9 mouse cellular contexts compared by ENCODE assay signal in genomic region chr7:142084820-142085219, GRCm38 (mm10). TPM values are rescaled to one million over a fixed set of nuclear protein-coding genes. Genes with fewer than 3 reads are reported as not detected.
DNase-seq lines count a peak whose midpoint lies in the region; ATAC-seq and TF ChIP-seq lines count a peak whose summit lies in the region.
"Had no signal": no experiment of that assay in that cellular context is flagged by ENCODE, and none has a peak within 500 bp of the region (broad histone marks: within the 10 kb centered on the region; RNA-seq: fewer than 3 reads in every experiment).

No protein-coding gene starts in this region.

- no peaks in the 10 kb centered on the region for H3K27me3 ChIP-seq in hindbrain, embryonic 16.5 days (replicated peaks; ENCODE audit: control insufficient read depth, insufficient read depth, low read length)
- peaks cover 31% of the 10 kb centered on the region for H3K27me3 ChIP-seq in hindbrain, embryonic 11.5 days (ENCODE audit: control insufficient read depth, insufficient read depth, low read length)
- no peaks in the 10 kb centered on the region for H3K27me3 ChIP-seq in MEL (ENCODE audit: control insufficient read depth in 1 of 2, insufficient read depth in 2 of 2, low read length in 2 of 2)
- peaks cover 95% of the 10 kb centered on the region for H3K27me3 ChIP-seq in heart, embryonic 10.5 days (ENCODE audit: insufficient read depth, poor library complexity, severe bottlenecking)
- H3K27me3 ChIP-seq in liver, embryonic 13.5 days = peaks cover 72% of the 10 kb centered on the region
- peaks cover 4% of the 10 kb centered on the region; the same call in 1 of the 2 replicates for H3K27me3 ChIP-seq in stomach, postnatal 0 days (ENCODE audit: control insufficient read depth, insufficient read depth, low read length)

- H3K4me1 ChIP-seq in hindbrain, embryonic 16.5 days (ENCODE audit: control insufficient read depth, insufficient read depth, low read depth, low read length) = peaks cover 33% of the 10 kb centered on the region
- H3K4me1 ChIP-seq in hindbrain, embryonic 11.5 days (replicated peaks; ENCODE audit: control insufficient read depth, insufficient read depth, low read length) = peaks cover 17% of the 10 kb centered on the region
- H3K4me1 ChIP-seq in MEL (ENCODE audit: control insufficient read depth in 1 of 2, insufficient read depth in 2 of 2, low read length in 2 of 2) = peaks cover 27 to 41% of the 10 kb centered on the region in 2 experiments
- peaks cover 40% of the 10 kb centered on the region for H3K4me1 ChIP-seq in heart, embryonic 10.5 days
- peaks cover 78% of the 10 kb centered on the region for H3K4me1 ChIP-seq in liver, embryonic 13.5 days (replicated peaks)
- H3K4me1 ChIP-seq in stomach, postnatal 0 days (replicated peaks; ENCODE audit: control insufficient read depth, insufficient read depth) = peaks cover 3% of the 10 kb centered on the region; the same call in 1 of the 2 replicates

- DNase-seq in hindbrain, embryonic 11.5 days (ENCODE audit: low spot score) = no peak
- no peak for DNase-seq in MEL (ENCODE audit: low read depth, low spot score)
- DNase-seq in cerebellum, adult 8-10 months = peak; percentile 87
- DNase-seq in heart, embryonic 10.5 days (ENCODE audit: low spot score) = no peak
- DNase-seq in liver, embryonic 13.5 days = no peak
- peak; percentile 58 for DNase-seq in stomach, postnatal 0 days (ENCODE audit: low spot score)
- no peak for DNase-seq in thymus, postnatal 14 days

- WGBS in hindbrain, embryonic 16.5 days = 21% methylated on average over 3 of the region's 3 CpGs
- 61% methylated on average over 3 of the region's 3 CpGs for WGBS in hindbrain, embryonic 11.5 days
- 48% methylated on average over 3 of the region's 3 CpGs for WGBS in heart, embryonic 10.5 days
- WGBS in liver, embryonic 13.5 days (ENCODE audit: insufficient replicate concordance) = 57% methylated on average over 3 of the region's 3 CpGs
- 31% methylated on average over 3 of the region's 3 CpGs for WGBS in stomach, postnatal 0 days

- H3K9ac ChIP-seq in hindbrain, embryonic 16.5 days (ENCODE audit: low read depth, low read length) = no peak overlapping the region
- no peak overlapping the region for H3K9ac ChIP-seq in hindbrain, embryonic 11.5 days (ENCODE audit: low read depth, low read length)
- H3K9ac ChIP-seq in MEL (ENCODE audit: control insufficient read depth, low read depth, low read length, poor library complexity, severe bottlenecking) = no peak overlapping the region
- H3K9ac ChIP-seq in liver, embryonic 13.5 days = peak overlapping the region; percentile 75
- no peak overlapping the region for H3K9ac ChIP-seq in stomach, postnatal 0 days (ENCODE audit: low read length)
- H3K9ac ChIP-seq: midbrain, embryonic 12.5 days had no signal

- TF ChIP-seq RAD21 in MEL (IDR thresholded peaks at IDR 0.05; ENCODE audit: low read depth, low read length) = no peak

- no peak for TF ChIP-seq POLR2A in MEL (IDR thresholded peaks at IDR 0.05; ENCODE audit: control insufficient read depth in 1 of 2, insufficient read depth in 1 of 2, low read depth in 1 of 2, low read length in 2 of 2, poor library complexity in 1 of 2)

- H3K27ac ChIP-seq in hindbrain, embryonic 16.5 days (ENCODE audit: low read depth, low read length) = peak overlapping the region; percentile 13; the same call in 1 of the 2 replicates
- no peak overlapping the region for H3K27ac ChIP-seq in hindbrain, embryonic 11.5 days (ENCODE audit: low read depth, low read length)
- H3K27ac ChIP-seq in MEL (ENCODE audit: control insufficient read depth, low read depth, low read length) = no peak overlapping the region
- peak overlapping the region; percentile 29; the same call in 1 of the 2 replicates for H3K27ac ChIP-seq in heart, embryonic 10.5 days
- H3K27ac ChIP-seq in liver, embryonic 13.5 days = peak overlapping the region; percentile 98
- peak overlapping the region; percentile 49; the same call in 1 of the 2 replicates for H3K27ac ChIP-seq in stomach, postnatal 0 days (replicated peaks)
- H3K27ac ChIP-seq: midbrain, embryonic 12.5 days had no signal

- TF ChIP-seq EP300 in MEL (IDR thresholded peaks at IDR 0.05; ENCODE audit: low read depth in 1 of 2, low read length in 2 of 2) = no peak
- no peak for TF ChIP-seq EP300 in stomach, postnatal 0 days (optimal IDR thresholded peaks at IDR 0.05)

- no peaks in the 10 kb centered on the region for H3K79me2 ChIP-seq in MEL (ENCODE audit: control insufficient read depth, insufficient read depth, low read length, poor library complexity)

- H3K4me3 ChIP-seq in hindbrain, embryonic 16.5 days (ENCODE audit: low read length) = no peak overlapping the region
- H3K4me3 ChIP-seq in hindbrain, embryonic 11.5 days (ENCODE audit: low read depth, low read length) = no peak overlapping the region
- no peak overlapping the region for H3K4me3 ChIP-seq in MEL (ENCODE audit: control insufficient read depth in 1 of 2, insufficient read depth in 1 of 2, low read depth in 2 of 2, low read length in 2 of 2)
- H3K4me3 ChIP-seq in heart, embryonic 10.5 days = no peak overlapping the region
- H3K4me3 ChIP-seq in liver, embryonic 13.5 days (replicated peaks) = no peak overlapping the region
- H3K4me3 ChIP-seq in stomach, postnatal 0 days (ENCODE audit: low read depth, low read length) = no peak overlapping the region
- H3K4me3 ChIP-seq: midbrain, embryonic 12.5 days had no signal

- no peaks in the 10 kb centered on the region for H3K9me3 ChIP-seq in hindbrain, embryonic 16.5 days (ENCODE audit: control insufficient read depth, low read length)
- no peaks in the 10 kb centered on the region for H3K9me3 ChIP-seq in hindbrain, embryonic 11.5 days (ENCODE audit: control insufficient read depth, low read length)
- H3K9me3 ChIP-seq in MEL (replicated peaks; ENCODE audit: insufficient read depth, low read length) = no peaks in the 10 kb centered on the region
- H3K9me3 ChIP-seq in heart, embryonic 10.5 days = no peaks in the 10 kb centered on the region
- no peaks in the 10 kb centered on the region for H3K9me3 ChIP-seq in liver, embryonic 13.5 days (replicated peaks)
- no peaks in the 10 kb centered on the region for H3K9me3 ChIP-seq in stomach, postnatal 0 days (ENCODE audit: control insufficient read depth, low read length)
- H3K9me3 ChIP-seq: midbrain, embryonic 12.5 days had no signal

- no peak for TF ChIP-seq CTCF in MEL (IDR thresholded peaks at IDR 0.05 in 2 of 3, conservative IDR thresholded peaks at IDR 0.05 in 1 of 3; ENCODE audit: control insufficient read depth in 1 of 3, insufficient read depth in 1 of 3, low read depth in 2 of 3, low read length in 3 of 3, poor library complexity in 1 of 3, severe bottlenecking in 1 of 3)
- TF ChIP-seq CTCF in stomach, postnatal 0 days (IDR thresholded peaks at IDR 0.05; ENCODE audit: low read depth) = no peak

- peaks cover 45% of the 10 kb centered on the region for H3K36me3 ChIP-seq in hindbrain, embryonic 16.5 days (ENCODE audit: control insufficient read depth, insufficient read depth, low read length)
- no peaks in the 10 kb centered on the region for H3K36me3 ChIP-seq in hindbrain, embryonic 11.5 days (ENCODE audit: control insufficient read depth, insufficient read depth, low read length)
- peaks cover 0 to 23% of the 10 kb centered on the region in 2 experiments; a peak in 2 of 4 replicates for H3K36me3 ChIP-seq in MEL (ENCODE audit: control insufficient read depth in 1 of 2, insufficient read depth in 2 of 2, low read length in 2 of 2)
- peaks cover 42% of the 10 kb centered on the region for H3K36me3 ChIP-seq in heart, embryonic 10.5 days
- peaks cover 66% of the 10 kb centered on the region for H3K36me3 ChIP-seq in liver, embryonic 13.5 days
- H3K36me3 ChIP-seq in stomach, postnatal 0 days (ENCODE audit: control insufficient read depth, insufficient read depth, low read length) = no peaks in the 10 kb centered on the region; the same call in 1 of the 2 replicates

- H3K4me2 ChIP-seq in hindbrain, embryonic 16.5 days (ENCODE audit: low read length) = no peak overlapping the region
- H3K4me2 ChIP-seq in hindbrain, embryonic 11.5 days (replicated peaks; ENCODE audit: low read depth, low read length) = no peak overlapping the region
- H3K4me2 ChIP-seq in liver, embryonic 13.5 days = no peak overlapping the region
- H3K4me2 ChIP-seq in stomach, postnatal 0 days (replicated peaks; ENCODE audit: low read depth) = no peak overlapping the region
- H3K4me2 ChIP-seq: midbrain, embryonic 12.5 days had no signal

- ATAC-seq in hindbrain, embryonic 16.5 days = peak; percentile 35; the same call in 1 of the 2 replicates
- ATAC-seq in hindbrain, embryonic 11.5 days (ENCODE audit: low FRiP score) = no peak
- ATAC-seq in liver, embryonic 13.5 days (ENCODE audit: low read depth) = no peak
- ATAC-seq in stomach, postnatal 0 days (ENCODE audit: low FRiP score, low TSS enrichment) = peak; percentile 41; the same call in 1 of the 2 replicates

RNA-seq across cellular contexts. Expression of gene Dusp8, which starts 10.8 kb away (rescaled TPM):
- polyA plus RNA-seq in hindbrain, embryonic 16.5 days (2015; fragmentation: Nextera tagmentation; extraction: Ambion mirVana) = 109 and 117 TPM in 2 replicates
- 19.1 and 20.9 TPM in 2 replicates for polyA plus RNA-seq in hindbrain, embryonic 11.5 days (2014; fragmentation: Nextera tagmentation; extraction: Ambion mirVana)
- total RNA-seq in MEL (2012; rRNA removed) = 0.20 and 0.23 TPM in 2 replicates
- under 1 TPM in 1 of 2 experiments, not detected in 1; 0.31 TPM for polyA plus RNA-seq in MEL (2012; ENCODE audit: insufficient read depth in 1 of 2, insufficient read length in 2 of 2, low read depth in 1 of 2, low replicate concordance in 2 of 2, missing spikeins in 1 of 2)
- 5.3 and 9.0 TPM in 2 replicates for polyA plus RNA-seq in heart, embryonic 10.5 days (2016; fragmentation: Nextera tagmentation; extraction: Ambion mirVana)
- polyA plus RNA-seq in liver, embryonic 13.5 days (2015; fragmentation: Nextera tagmentation; extraction: Ambion mirVana) = 4.4 and 4.6 TPM in 2 replicates
- 3.6 and 5.6 TPM in 2 replicates for polyA plus RNA-seq in stomach, postnatal 0 days (2015; fragmentation: Nextera tagmentation; extraction: Ambion mirVana)

RNA-seq across cellular contexts. Expression of gene Mob2, which starts 24.0 kb away (rescaled TPM):
- 52.7 and 55.9 TPM in 2 replicates for polyA plus RNA-seq in hindbrain, embryonic 16.5 days (2015; fragmentation: Nextera tagmentation; extraction: Ambion mirVana)
- polyA plus RNA-seq in hindbrain, embryonic 11.5 days (2014; fragmentation: Nextera tagmentation; extraction: Ambion mirVana) = 53.3 and 59.8 TPM in 2 replicates
- total RNA-seq in MEL (2012; rRNA removed) = 33.6 and 33.9 TPM in 2 replicates
- 10 to 100 TPM in 1 of 2 experiments, not detected in 1; 45.2 TPM for polyA plus RNA-seq in MEL (2012; ENCODE audit: insufficient read depth in 1 of 2, insufficient read length in 2 of 2, low read depth in 1 of 2, low replicate concordance in 2 of 2, missing spikeins in 1 of 2)
- polyA plus RNA-seq in heart, embryonic 10.5 days (2016; fragmentation: Nextera tagmentation; extraction: Ambion mirVana) = 52.4 and 54.9 TPM in 2 replicates
- 62.5 and 64.3 TPM in 2 replicates for polyA plus RNA-seq in liver, embryonic 13.5 days (2015; fragmentation: Nextera tagmentation; extraction: Ambion mirVana)
- 61.5 and 65.8 TPM in 2 replicates for polyA plus RNA-seq in stomach, postnatal 0 days (2015; fragmentation: Nextera tagmentation; extraction: Ambion mirVana)

RNA-seq across cellular contexts. Expression of gene Gm45618, which starts 35.7 kb away (rescaled TPM):
- 0.25 TPM in 2 replicates for polyA plus RNA-seq in hindbrain, embryonic 16.5 days (2015; fragmentation: Nextera tagmentation; extraction: Ambion mirVana)
- polyA plus RNA-seq in hindbrain, embryonic 11.5 days (2014; fragmentation: Nextera tagmentation; extraction: Ambion mirVana) = not detected in 2 replicates
- not detected in 2 replicates for total RNA-seq in MEL (2012; rRNA removed)
- polyA plus RNA-seq in MEL (2012; ENCODE audit: insufficient read depth in 1 of 2, insufficient read length in 2 of 2, low read depth in 1 of 2, low replicate concordance in 2 of 2, missing spikeins in 1 of 2) = not detected
- not detected in 2 replicates for polyA plus RNA-seq in heart, embryonic 10.5 days (2016; fragmentation: Nextera tagmentation; extraction: Ambion mirVana)
- not detected in 2 replicates for polyA plus RNA-seq in liver, embryonic 13.5 days (2015; fragmentation: Nextera tagmentation; extraction: Ambion mirVana)
- not detected in 2 replicates for polyA plus RNA-seq in stomach, postnatal 0 days (2015; fragmentation: Nextera tagmentation; extraction: Ambion mirVana)
- polyA plus RNA-seq: midbrain, embryonic 12.5 days had no signal

RNA-seq across cellular contexts. Expression of gene Gm39115, which starts 51.0 kb away (rescaled TPM):
- 0.24 TPM in 2 replicates for polyA plus RNA-seq in hindbrain, embryonic 16.5 days (2015; fragmentation: Nextera tagmentation; extraction: Ambion mirVana)
- polyA plus RNA-seq in hindbrain, embryonic 11.5 days (2014; fragmentation: Nextera tagmentation; extraction: Ambion mirVana) = not detected in 2 replicates
- total RNA-seq in MEL (2012; rRNA removed) = not detected in 2 replicates
- not detected for polyA plus RNA-seq in MEL (2012; ENCODE audit: insufficient read depth in 1 of 2, insufficient read length in 2 of 2, low read depth in 1 of 2, low replicate concordance in 2 of 2, missing spikeins in 1 of 2)
- not detected in 2 replicates for polyA plus RNA-seq in heart, embryonic 10.5 days (2016; fragmentation: Nextera tagmentation; extraction: Ambion mirVana)
- not detected in 2 replicates for polyA plus RNA-seq in liver, embryonic 13.5 days (2015; fragmentation: Nextera tagmentation; extraction: Ambion mirVana)
- not detected in 2 replicates for polyA plus RNA-seq in stomach, postnatal 0 days (2015; fragmentation: Nextera tagmentation; extraction: Ambion mirVana)
- polyA plus RNA-seq: midbrain, embryonic 12.5 days had no signal

RNA-seq across cellular contexts. Expression of gene Gm45337, which starts 59.6 kb away (rescaled TPM):
- polyA plus RNA-seq in hindbrain, embryonic 16.5 days (2015; fragmentation: Nextera tagmentation; extraction: Ambion mirVana) = not detected in 2 replicates
- polyA plus RNA-seq in hindbrain, embryonic 11.5 days (2014; fragmentation: Nextera tagmentation; extraction: Ambion mirVana) = not detected in 2 replicates
- total RNA-seq in MEL (2012; rRNA removed) = not detected in 2 replicates
- not detected for polyA plus RNA-seq in MEL (2012; ENCODE audit: insufficient read depth in 1 of 2, insufficient read length in 2 of 2, low read depth in 1 of 2, low replicate concordance in 2 of 2, missing spikeins in 1 of 2)
- polyA plus RNA-seq in heart, embryonic 10.5 days (2016; fragmentation: Nextera tagmentation; extraction: Ambion mirVana) = not detected in 2 replicates
- polyA plus RNA-seq in liver, embryonic 13.5 days (2015; fragmentation: Nextera tagmentation; extraction: Ambion mirVana) = not detected in 2 replicates
- not detected in 2 replicates for polyA plus RNA-seq in stomach, postnatal 0 days (2015; fragmentation: Nextera tagmentation; extraction: Ambion mirVana)
- polyA plus RNA-seq: midbrain, embryonic 12.5 days had no signal

Comparison
In these comparisons a context has a peak if more than half of its experiments do, and no peak if none do; other contexts are left out.
1. ATAC-seq: peak in hindbrain, embryonic 16.5 days (single experiment) and stomach, postnatal 0 days (single experiment); none in hindbrain, embryonic 11.5 days (single experiment) and liver, embryonic 13.5 days (single experiment).
2. H3K27ac ChIP-seq: peak in hindbrain, embryonic 16.5 days (single experiment), heart, embryonic 10.5 days (single experiment), liver, embryonic 13.5 days (single experiment) and stomach, postnatal 0 days (single experiment); none in hindbrain, embryonic 11.5 days (single experiment) and MEL (single experiment).
3. DNase-seq: peak in cerebellum, adult 8-10 months (single experiment) and stomach, postnatal 0 days (single experiment); none in hindbrain, embryonic 11.5 days (single experiment), MEL (single experiment), heart, embryonic 10.5 days (single experiment), liver, embryonic 13.5 days (single experiment) and thymus, postnatal 14 days (single experiment).